7 mouse cellular contexts compared by ENCODE assay signal in genomic region chr7:144940003-144940571, GRCm38 (mm10). TPM values are rescaled to one million over a fixed set of nuclear protein-coding genes. Genes with fewer than 3 reads are reported as not detected.
DNase-seq lines count a peak whose midpoint lies in the region; ATAC-seq and TF ChIP-seq lines count a peak whose summit lies in the region.

No protein-coding gene starts in this region.

- WGBS in heart, embryonic 10.5 days = under 1% methylated on average over 22 of the region's 22 CpGs
- 0% methylated on average over 22 of the region's 22 CpGs for WGBS in midbrain, embryonic 16.5 days

- no peak for TF ChIP-seq CTCF in CH12.LX (conservative IDR thresholded peaks at IDR 0.05 in 1 of 2, IDR thresholded peaks at IDR 0.05 in 1 of 2; ENCODE audit: low read depth in 2 of 2, low read length in 2 of 2)

- DNase-seq in CH12.LX (ENCODE audit: extremely low read depth) (no peak), R1 (ENCODE audit: low read depth, low spot score) (peak; percentile 46)
- DNase-seq in heart, embryonic 10.5 days (ENCODE audit: low spot score) = no peak
- peak; percentile 28 to 65 for DNase-seq in kidney, postnatal 25 days
- DNase-seq in layer of hippocampus, postnatal 36 days = no peak
- DNase-seq in right cerebral cortex, postnatal 36 days (ENCODE audit: low spot score in 2 of 2) = no peak

- H3K9me3 ChIP-seq in CH12.LX (replicated peaks; ENCODE audit: low read length) = peaks cover 15% of the 10 kb centered on the region
- no peaks in the 10 kb centered on the region for H3K9me3 ChIP-seq in heart, embryonic 10.5 days
- H3K9me3 ChIP-seq in midbrain, embryonic 16.5 days (replicated peaks; ENCODE audit: control insufficient read depth, low read length, poor library complexity, severe bottlenecking) = no peaks in the 10 kb centered on the region

- H3K9ac ChIP-seq in CH12.LX (ENCODE audit: insufficient read depth, low read depth) = no peak overlapping the region; the same call in 1 of the 2 replicates
- H3K9ac ChIP-seq in midbrain, embryonic 16.5 days (ENCODE audit: low read depth, low read length) = no peak overlapping the region

- peak overlapping the region; percentile 68 for H3K4me2 ChIP-seq in CH12.LX (ENCODE audit: insufficient read depth, low read depth, poor library complexity, severe bottlenecking)
- H3K4me2 ChIP-seq in midbrain, embryonic 16.5 days (ENCODE audit: low read length) = peak overlapping the region; percentile 96

- H3K27ac ChIP-seq in CH12.LX (ENCODE audit: insufficient read depth, low read depth) = no peak overlapping the region
- H3K27ac ChIP-seq in heart, embryonic 10.5 days = peak overlapping the region; percentile 95
- H3K27ac ChIP-seq in midbrain, embryonic 16.5 days (ENCODE audit: low read length) = peak overlapping the region; percentile 7; the same call in 1 of the 2 replicates

- TF ChIP-seq RAD21 in CH12.LX (IDR thresholded peaks at IDR 0.05; ENCODE audit: low read depth, low read length) = no peak

- TF ChIP-seq EP300 in CH12.LX (IDR thresholded peaks at IDR 0.05; ENCODE audit: low read length) = no peak

- peaks cover 85% of the 10 kb centered on the region for H3K27me3 ChIP-seq in CH12.LX (replicated peaks)
- peaks cover 7% of the 10 kb centered on the region; the same call in 1 of the 2 replicates for H3K27me3 ChIP-seq in heart, embryonic 10.5 days (ENCODE audit: insufficient read depth, poor library complexity, severe bottlenecking)
- peaks cover 42% of the 10 kb centered on the region for H3K27me3 ChIP-seq in midbrain, embryonic 16.5 days (ENCODE audit: control insufficient read depth, insufficient read depth, low read depth, low read length)

- H3K36me3 ChIP-seq in CH12.LX (replicated peaks in 1 of 2; ENCODE audit: control insufficient read depth in 1 of 2, insufficient read depth in 1 of 2, low read length in 1 of 2) = no peaks in the 10 kb centered on the region
- H3K36me3 ChIP-seq in heart, embryonic 10.5 days = peaks cover 26% of the 10 kb centered on the region
- H3K36me3 ChIP-seq in midbrain, embryonic 16.5 days (ENCODE audit: control insufficient read depth, insufficient read depth, low read length) = no peaks in the 10 kb centered on the region

- dilution Hi-C loops in CH12.LX (cut with MboI; ENCODE audit: extremely low pct_ligation_motif_present, extremely low pct_unique_long_range_greater_than_20kb, low sequenced_read_pairs) = no loop called here

- peaks cover 0 to 21% of the 10 kb centered on the region in 2 experiments; a peak in 3 of 4 replicates for H3K4me1 ChIP-seq in CH12.LX (ENCODE audit: control insufficient read depth in 1 of 2, insufficient read depth in 2 of 2)
- H3K4me1 ChIP-seq in heart, embryonic 10.5 days = peaks cover 54% of the 10 kb centered on the region
- H3K4me1 ChIP-seq in midbrain, embryonic 16.5 days (ENCODE audit: control insufficient read depth, insufficient read depth, low read length) = peaks cover 56% of the 10 kb centered on the region

- in situ Hi-C loops in CH12.LX (cut with MboI; ENCODE audit: low pct_ligation_motif_present, low pct_unique_long_range_greater_than_20kb, low sequenced_read_pairs) = no loop called here

- no peak for TF ChIP-seq POLR2A in CH12.LX (IDR thresholded peaks at IDR 0.05; ENCODE audit: low read depth, low read length)

- H3K4me3 ChIP-seq in CH12.LX (replicated peaks in 1 of 3; ENCODE audit: low read depth in 2 of 3, low read length in 2 of 3, poor library complexity in 1 of 3) = peak overlapping the region in 1 of 3 experiments; percentile 19
- peak overlapping the region; percentile 85 for H3K4me3 ChIP-seq in heart, embryonic 10.5 days
- H3K4me3 ChIP-seq in midbrain, embryonic 16.5 days (ENCODE audit: low read depth, low read length) = peak overlapping the region; percentile 48

- ATAC-seq in midbrain, embryonic 16.5 days = no peak

- no peaks in the 10 kb centered on the region for H3K79me2 ChIP-seq in CH12.LX (replicated peaks; ENCODE audit: control insufficient read depth, extremely low read depth, insufficient read depth, poor library complexity, severe bottlenecking)

TF ChIP-seq in CH12.LX, 34 proteins besides CTCF, POLR2A, EP300 and RAD21:
- TF ChIP-seq E2F4 (IDR thresholded peaks at IDR 0.05; ENCODE audit: insufficient replicate concordance, low read depth, low read length) (no peak), MYC (IDR thresholded peaks at IDR 0.05; ENCODE audit: low read depth, low read length) (no peak), ZNF384 (IDR thresholded peaks at IDR 0.05; ENCODE audit: low read depth, low read length) (no peak), ZKSCAN1 (IDR thresholded peaks at IDR 0.05; ENCODE audit: borderline replicate concordance, low read depth, low read length) (no peak), GABPA (IDR thresholded peaks at IDR 0.05; ENCODE audit: insufficient replicate concordance, low read depth, low read length) (no peak), MEF2A (IDR thresholded peaks at IDR 0.05; ENCODE audit: borderline replicate concordance, low read depth, low read length) (no peak), MAZ (IDR thresholded peaks at IDR 0.05; ENCODE audit: low read depth, low read length) (no peak), ZMIZ1 (IDR thresholded peaks at IDR 0.05; ENCODE audit: low read depth, low read length) (no peak), ETS1 (conservative IDR thresholded peaks at IDR 0.05; ENCODE audit: low read depth, low read length) (no peak), RCOR1 (conservative IDR thresholded peaks at IDR 0.05; ENCODE audit: low read depth, low read length) (no peak), NRF1 (IDR thresholded peaks at IDR 0.05; ENCODE audit: low read depth, low read length) (no peak), IRF4 (IDR thresholded peaks at IDR 0.05; ENCODE audit: low read depth, low read length) (no peak), JUND (conservative IDR thresholded peaks at IDR 0.05; ENCODE audit: low read depth, low read length) (no peak), BHLHE40 (IDR thresholded peaks at IDR 0.05; ENCODE audit: low read depth, low read length) (no peak), MXI1 (IDR thresholded peaks at IDR 0.05; ENCODE audit: low read depth, low read length) (no peak)
TF ChIP-seq in CH12.LX: peak in this region for 0.

RNA-seq across cellular contexts. Expression of gene Ccnd1, which starts 0.4 kb away (rescaled TPM):
- total RNA-seq in CH12.LX (2012; rRNA removed) = 0.13 and 0.34 TPM in 2 replicates
- 0.08 TPM in 1 of 2 replicates, not detected in the other for total RNA-seq in CH12.LX (2014; rRNA removed)
- polyA plus RNA-seq in CH12.LX (2012; ENCODE audit: insufficient read length, low read depth) = 0.11 and 0.16 TPM in 2 replicates
- 92.1 and 96.5 TPM in 2 replicates for polyA plus RNA-seq in heart, embryonic 10.5 days (2016; fragmentation: Nextera tagmentation; extraction: Ambion mirVana)
- polyA plus RNA-seq in midbrain, embryonic 16.5 days (2015; fragmentation: Nextera tagmentation; extraction: Ambion mirVana) = 21.5 and 31.5 TPM in 2 replicates
- total RNA-seq in layer of hippocampus, postnatal 36 days (2021) = 10 to 100 TPM; 50.8 to 53.9 TPM

RNA-seq across cellular contexts. Expression of gene LTO1, which starts 25.2 kb away (rescaled TPM):
- total RNA-seq in CH12.LX (2012; rRNA removed) (10.2 and 10.7 TPM in 2 replicates), CH12.LX (2014; rRNA removed) (3.9 and 4.0 TPM in 2 replicates)
- polyA plus RNA-seq in CH12.LX (2012; ENCODE audit: insufficient read length, low read depth) = 8.5 and 14.3 TPM in 2 replicates
- polyA plus RNA-seq in heart, embryonic 10.5 days (2016; fragmentation: Nextera tagmentation; extraction: Ambion mirVana) = 23.3 and 26.0 TPM in 2 replicates
- polyA plus RNA-seq in midbrain, embryonic 16.5 days (2015; fragmentation: Nextera tagmentation; extraction: Ambion mirVana) = 31.1 and 36.0 TPM in 2 replicates
- total RNA-seq in layer of hippocampus, postnatal 36 days (2021) = 10 to 100 TPM; 26.2 TPM

RNA-seq across cellular contexts. Expression of gene Fgf15, which starts 43.8 kb away (rescaled TPM):
- total RNA-seq in CH12.LX (2012; rRNA removed) (not detected in 2 replicates), CH12.LX (2014; rRNA removed) (not detected in 2 replicates)
- polyA plus RNA-seq in CH12.LX (2012; ENCODE audit: insufficient read length, low read depth) = not detected in 2 replicates
- polyA plus RNA-seq in heart, embryonic 10.5 days (2016; fragmentation: Nextera tagmentation; extraction: Ambion mirVana) = 0.41 and 1.5 TPM in 2 replicates
- 19.0 and 35.9 TPM in 2 replicates for polyA plus RNA-seq in midbrain, embryonic 16.5 days (2015; fragmentation: Nextera tagmentation; extraction: Ambion mirVana)
- total RNA-seq in layer of hippocampus, postnatal 36 days (2021) = not detected

Comparison
In these comparisons a context has a peak if more than half of its experiments do, and no peak if none do; other contexts are left out.
1. DNase-seq: peak in R1 (single experiment) and kidney, postnatal 25 days (2 of 2); none in CH12.LX (single experiment), heart, embryonic 10.5 days (single experiment), layer of hippocampus, postnatal 36 days (0 of 2) and right cerebral cortex, postnatal 36 days (0 of 2).
2. RNA of gene Ccnd1, which starts 0.4 kb away (polyA plus RNA-seq): 92.1 to 96.5 TPM in heart, embryonic 10.5 days and 21.5 to 31.5 TPM in midbrain, embryonic 16.5 days; 0.11 to 0.16 TPM in CH12.LX; every median in the first group is over 10 times any median in the second.